Mouse (Mus musculus) neural tube, embryonic 10.5 days (tissue): ENCODE results near the gene Kcnip4.

Experiments
- DNase-seq: peaks from one replicate; pipeline ENCODE4 v3.0.0-alpha.2; 2017; ENCODE audit warnings: low spot score; ENCODE audit errors: extremely low spot score

Kcnip4 gene

DNA sequence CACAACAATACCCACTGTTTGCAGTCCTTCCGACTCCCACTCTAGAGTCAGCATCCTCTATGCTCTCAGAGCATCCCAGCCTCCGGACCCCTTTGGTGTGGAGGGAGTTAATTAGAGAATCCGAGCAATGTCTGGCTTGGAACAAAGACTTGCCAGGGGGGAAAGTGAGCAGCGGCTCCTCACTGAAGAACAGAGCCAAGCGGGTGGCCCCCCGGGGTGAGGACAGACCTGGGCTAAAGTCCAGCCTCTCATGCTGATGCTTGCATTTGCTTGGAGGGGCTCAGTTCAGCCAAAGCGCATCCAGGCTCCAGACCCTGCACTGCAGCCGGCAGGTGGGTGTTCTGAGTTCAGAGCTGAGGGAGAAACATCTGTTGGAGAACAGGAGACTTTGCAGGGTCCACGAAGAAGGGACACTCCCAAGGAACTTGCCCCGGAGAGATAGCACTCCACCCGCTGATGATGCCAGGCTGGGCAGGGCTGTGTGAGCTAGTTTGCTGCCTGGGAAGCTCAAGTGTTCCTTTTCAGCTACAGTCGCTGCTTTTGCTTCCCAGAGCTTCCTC, 925.1 kb downstream of the Kcnip4 start:
- peak; percentile 26 for DNase-seq

DNA sequence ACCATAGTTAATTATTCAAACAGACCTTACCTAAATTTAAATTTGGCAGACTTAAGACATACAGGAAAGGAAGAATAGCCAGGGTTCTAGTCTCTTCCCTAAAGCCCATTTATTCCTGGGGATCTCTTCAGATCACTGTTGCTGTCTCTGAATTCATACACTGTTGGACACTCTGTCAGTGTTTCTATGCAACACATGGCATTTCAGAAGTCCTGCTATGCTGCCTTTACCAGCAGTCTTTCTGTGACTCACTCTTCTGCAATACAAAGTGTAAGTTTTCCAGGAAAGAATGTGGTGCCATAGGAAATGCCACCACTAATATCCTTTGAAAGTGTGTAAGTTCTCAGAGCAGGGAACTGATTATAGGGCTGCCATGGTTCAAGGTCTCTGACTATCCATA, 936.7 kb downstream of the Kcnip4 start:
- no peak for DNase-seq

DNA sequence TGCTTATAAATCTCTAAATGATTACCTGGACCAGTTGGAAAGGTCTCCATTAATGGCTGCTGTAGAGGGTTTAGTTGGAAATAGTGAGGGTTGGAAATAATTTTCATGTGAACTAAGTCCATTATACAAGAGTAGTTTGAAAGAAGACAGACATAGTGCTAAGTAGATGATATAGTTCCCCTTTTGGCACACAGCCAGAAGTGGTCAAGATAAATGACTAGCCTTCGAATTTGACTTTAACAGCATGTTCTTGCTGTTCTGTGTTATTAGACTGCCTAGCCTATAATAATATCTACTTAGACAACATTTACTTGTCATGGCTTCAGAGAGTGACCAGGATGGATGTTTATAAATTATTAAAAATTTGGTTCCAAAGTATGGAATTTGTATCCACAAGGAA, 941.3 kb downstream of the Kcnip4 start:
- no peak for DNase-seq

DNA sequence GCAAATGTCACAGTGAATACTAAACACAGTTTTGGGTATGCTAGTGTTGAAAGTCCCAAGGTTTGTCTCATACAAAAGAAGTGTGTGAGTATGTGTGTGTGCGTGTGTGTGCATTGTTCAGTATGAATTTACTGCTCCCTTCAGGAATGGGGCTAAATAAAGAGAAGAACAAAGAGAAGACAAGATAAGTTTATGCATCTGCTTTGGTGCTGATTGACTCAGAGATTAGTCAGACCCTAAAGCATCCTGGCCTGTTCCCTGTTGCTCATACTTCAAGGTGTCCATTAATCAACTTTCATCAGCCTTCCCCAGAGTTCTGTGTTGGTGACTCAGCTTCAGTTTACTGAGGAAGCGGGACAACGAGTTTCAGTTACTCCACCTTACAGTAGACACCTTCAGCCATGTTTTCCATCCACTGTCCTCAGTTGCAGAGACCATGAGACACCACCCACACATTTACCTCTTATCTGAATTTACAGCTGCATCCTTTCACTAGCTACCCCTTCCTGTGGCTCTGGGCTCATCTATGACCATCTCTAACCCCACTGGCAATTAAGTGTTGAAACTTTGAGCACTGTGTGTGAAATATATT, 960.6 kb downstream of the Kcnip4 start:
- DNase-seq, result no peak

DNA sequence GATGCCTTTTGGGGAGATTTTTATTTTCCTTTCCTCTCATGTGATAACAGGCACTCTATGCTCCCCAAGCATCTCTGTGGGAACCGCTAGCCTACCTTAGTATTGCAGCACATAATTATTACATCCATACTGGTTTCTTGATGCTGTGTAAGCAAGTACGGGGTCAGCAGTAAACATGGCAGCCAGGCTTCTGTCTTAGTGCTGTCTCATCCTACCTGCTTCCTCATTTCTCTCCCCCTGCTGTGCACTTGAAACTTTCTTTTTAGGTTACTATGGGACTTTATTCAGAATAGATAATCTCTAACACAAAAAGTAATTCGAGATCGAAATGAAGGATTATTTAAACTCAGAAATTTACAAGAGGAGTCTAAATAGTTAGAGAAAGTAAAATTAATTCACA, 973.0 kb downstream of the Kcnip4 start:
- no peak for DNase-seq

DNA sequence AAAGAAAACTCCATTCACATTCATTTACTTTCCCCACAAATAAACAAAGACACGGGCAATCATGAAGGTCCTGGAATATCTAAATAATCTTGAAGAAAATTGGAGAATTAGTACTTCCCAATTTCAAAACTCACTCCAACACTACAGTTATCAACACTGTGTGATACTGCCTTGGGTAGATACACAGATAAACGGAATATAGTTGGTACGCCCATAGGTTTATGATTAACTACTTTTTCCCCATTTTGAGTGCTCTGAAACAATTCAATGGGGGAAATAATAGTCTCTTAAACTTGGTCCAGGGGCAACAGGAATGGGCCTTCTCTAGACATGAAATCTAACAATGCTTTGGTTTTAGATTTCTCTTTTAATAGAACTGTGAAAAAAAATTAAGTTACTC, 978.9 kb downstream of the Kcnip4 start:
- DNase-seq, result no peak

DNA sequence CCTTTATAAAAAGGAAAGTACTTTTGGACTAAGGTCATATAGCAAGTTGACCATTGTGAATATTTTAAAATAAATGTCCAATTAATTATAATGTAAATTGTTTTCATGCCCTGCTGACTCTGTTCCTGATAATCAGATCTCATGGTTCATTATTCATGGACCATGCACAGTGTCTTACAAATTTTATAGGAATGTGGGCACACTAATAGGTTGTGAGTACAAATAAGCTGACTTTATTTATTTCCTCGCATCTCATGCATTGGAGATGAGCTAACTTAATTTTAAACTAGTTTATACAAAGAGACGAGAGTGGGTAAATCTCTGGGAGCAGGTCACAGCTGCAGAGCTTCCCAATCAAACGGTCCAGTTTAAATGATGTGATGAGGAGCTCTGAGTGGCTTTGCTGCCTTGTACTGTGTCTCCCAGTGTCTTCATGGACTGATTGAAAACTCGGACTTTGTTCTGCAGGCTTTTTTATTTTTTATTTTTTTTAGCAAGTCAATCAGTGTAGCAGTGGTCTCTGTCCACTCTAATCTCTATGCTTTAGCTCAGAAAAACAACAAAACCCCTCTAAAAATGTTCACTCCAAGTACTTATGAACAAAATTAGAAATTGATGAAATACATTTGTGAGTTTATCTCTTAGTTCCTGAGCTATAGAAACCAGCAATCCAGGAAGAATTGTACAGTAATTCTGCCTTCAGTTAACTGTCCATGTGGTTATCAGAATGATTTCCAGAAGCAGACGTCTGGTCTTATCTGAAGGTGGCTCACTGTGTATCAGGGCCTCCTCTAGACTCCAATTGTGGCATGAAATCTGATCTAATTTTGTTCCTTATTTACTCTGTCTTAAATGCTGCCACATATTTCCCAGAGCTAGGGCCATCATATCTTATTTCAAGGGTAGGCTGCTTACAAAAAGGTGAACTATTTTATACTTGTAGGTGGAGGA, 979.6 kb downstream of the Kcnip4 start:
- DNase-seq, result no peak

DNA sequence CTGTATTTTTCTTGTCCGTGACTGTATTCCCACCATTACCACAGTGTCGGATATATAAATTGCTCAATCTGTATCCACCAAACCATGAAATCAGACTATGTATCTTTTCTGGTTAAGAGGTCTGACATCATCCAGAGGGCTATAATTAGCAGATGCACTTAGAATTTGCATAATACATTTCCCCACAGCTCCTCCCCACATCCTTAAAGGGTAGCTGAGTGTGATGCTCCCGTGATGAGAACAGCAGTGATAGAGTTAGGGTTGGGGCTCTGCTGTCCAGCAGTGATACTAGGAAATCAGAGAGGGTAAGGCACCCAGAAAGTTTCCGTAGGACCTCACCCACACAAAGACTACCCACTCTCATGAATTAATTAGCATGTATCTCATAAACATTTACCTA, 1006.7 kb downstream of the Kcnip4 start:
- DNase-seq, result no peak

DNA sequence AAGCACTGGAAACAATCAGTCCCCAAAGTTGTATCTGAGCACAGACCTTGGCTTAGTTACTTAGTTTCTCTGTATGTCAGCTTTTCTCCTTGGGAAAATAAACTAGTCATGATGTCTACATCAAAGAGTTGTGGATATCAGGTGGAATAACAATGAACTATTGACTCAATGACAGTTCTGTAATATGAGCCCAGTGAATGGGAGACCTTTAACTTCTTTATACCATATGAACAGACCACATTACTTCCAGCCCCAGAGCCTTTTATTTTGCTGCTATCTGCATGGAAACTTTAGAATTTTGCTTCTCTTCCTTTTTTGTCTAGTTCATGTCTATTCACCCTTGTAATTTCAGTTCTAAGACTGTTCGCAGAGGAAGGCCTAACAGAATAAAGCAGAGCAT, 1011.4 kb downstream of the Kcnip4 start:
- no peak for DNase-seq

DNA sequence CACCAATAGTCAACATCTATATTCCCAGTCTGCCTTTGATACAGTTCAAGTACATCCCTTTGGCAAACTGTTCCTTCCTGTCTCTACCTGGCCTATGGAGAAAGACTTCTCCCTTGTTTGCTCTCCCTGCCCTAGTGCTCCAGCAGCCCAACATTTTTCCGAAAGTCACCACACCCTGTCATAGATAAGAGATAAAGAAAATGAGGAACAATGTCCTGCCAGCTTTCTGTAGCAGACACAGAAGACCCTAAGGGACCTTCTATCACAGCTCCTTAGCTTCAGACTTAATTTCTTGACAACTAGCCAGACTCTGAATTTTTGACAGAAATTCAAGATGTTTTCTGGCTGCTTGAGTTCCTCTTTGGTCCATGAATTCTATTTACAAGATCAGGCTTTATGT, 1013.4 kb downstream of the Kcnip4 start:
- DNase-seq, result no peak

DNA sequence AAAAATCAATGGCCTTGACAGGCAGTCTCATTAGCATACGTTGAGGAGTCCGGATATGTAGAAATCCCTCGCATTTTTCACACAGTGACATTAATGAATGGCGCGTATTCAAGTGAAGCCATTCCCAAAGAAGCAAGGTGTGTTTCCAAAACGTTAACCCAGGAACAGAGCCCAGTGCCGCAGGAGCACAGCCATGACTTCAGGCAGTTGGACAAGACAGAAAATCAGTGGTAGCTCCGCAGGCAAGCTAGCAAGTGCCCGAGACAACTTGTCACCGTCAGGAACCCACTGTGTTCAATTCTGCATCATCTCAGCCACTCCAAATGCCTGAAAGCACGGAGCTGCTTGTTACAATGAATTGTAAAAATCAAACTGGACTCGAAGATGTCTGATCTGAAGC, 1014.5 kb downstream of the Kcnip4 start:
- no peak for DNase-seq

DNA sequence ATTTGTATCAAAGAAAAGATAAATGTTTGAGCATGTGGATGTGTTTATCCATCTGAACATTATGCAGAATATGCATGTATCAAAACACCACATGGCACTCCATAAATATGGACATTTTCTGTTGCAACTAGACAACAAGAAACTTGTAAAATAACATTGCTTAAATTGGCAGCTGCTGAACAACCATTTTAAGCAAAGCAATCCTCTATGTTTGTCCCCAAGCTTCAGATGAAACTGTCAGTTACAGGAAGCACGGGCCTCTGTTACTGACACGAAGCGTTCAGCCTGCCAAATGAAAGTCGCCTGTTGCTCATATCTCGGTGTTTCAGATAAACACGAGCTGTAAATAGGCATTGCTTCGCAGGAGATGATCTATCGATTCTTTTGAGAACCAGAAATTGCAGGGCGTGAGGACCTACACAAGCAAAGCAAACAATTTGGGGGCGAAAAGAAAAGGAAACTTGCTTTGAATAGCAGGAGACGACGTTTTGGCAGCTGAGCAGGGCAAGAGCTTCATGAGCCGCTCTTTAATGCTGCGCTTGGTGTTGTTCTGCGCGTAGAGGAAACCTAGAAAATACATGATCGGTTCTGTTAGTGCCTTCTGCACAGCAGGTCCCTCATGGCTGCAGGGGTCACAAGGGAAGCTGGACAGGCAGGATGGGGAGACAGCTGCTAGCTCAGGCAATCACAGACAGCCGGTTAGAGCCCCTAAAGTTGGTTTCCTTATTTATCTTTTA, 1015.3 kb downstream of the Kcnip4 start:
- DNase-seq, result no peak

DNA sequence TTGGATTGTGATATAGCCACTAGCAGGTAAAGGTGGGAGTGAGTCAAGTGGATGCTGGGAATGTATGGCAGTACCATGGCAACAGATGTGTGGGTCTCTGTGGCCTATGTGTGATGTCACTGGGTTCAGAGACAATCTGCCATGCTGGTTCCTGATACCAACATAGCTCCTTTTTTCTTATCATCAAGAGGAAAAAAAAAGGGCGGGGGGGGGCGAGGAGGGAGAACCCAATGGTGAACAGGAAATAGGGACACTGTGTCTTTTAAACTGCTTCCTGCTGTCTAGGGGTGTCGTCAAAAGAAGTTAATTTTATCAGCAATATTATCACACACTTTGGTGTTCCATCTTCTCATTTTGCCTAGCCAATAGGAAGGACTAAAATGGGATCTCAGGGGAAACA, 1021.6 kb downstream of the Kcnip4 start:
- no peak for DNase-seq

DNA sequence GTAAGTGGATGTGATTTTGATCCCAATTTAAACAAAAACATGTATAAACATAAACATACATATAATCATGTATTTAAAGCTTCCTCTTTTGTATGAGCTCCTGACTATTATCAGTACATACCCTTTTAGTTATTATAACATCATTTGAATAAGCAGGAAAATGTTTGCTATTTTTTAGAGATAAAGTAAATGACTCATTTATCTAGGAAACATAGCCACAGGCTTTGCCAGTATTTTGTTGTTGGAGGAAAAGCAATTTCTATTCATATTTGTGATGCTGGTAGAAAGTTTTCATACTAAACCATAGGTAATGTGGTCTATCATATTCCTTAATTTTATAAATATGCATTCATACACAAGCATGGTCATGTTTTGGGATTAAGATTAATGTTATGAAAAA, 1022.3 kb downstream of the Kcnip4 start:
- no peak for DNase-seq

DNA sequence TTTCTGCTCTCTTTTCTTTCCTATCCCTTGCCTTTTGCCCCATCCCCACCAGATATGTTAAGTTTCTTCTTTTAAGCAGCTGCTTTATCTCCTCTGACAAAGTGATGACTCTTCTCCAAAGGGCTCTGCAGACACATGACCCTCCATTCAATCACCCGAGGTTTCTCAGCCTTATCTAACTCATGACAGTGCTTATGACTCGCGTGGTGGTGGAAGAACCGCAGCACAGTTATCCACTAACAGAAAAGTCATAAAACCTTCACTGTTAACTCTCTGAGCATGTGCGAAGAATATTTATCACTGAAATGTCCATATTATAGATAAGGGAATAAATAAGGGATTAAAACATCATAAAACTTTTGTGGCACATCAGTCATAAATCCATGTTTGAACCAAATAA, 1024.5 kb downstream of the Kcnip4 start:
- no peak for DNase-seq

DNA sequence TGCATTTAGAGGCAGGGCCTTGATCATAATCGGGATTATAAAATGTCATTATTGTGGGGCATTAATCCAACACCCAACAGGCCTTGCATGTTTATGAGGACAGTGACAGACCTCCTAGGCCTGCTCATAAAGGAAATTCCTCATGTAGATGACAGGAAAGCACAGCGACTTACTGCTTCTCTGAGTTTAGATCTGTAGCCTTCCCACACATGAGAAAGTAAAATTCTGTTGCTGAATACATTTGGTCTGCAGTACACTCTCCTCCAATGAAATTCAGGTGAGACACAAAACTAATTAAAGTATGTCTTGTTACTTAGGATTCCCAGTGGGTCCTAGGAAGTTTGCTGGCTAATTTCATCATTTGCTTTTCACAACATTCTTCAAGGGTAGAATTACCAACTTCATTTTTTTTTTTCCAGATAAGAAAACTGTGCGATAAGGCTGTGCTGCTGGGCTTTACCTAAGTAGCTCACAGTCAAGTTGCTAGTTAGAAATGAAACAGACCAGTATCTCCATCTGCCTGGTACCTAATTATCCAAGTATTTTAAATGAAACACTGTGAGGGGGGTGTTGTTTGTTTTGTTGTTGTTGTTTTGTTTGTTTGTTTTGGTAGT, 1033.7 kb downstream of the Kcnip4 start:
- DNase-seq, result no peak

DNA sequence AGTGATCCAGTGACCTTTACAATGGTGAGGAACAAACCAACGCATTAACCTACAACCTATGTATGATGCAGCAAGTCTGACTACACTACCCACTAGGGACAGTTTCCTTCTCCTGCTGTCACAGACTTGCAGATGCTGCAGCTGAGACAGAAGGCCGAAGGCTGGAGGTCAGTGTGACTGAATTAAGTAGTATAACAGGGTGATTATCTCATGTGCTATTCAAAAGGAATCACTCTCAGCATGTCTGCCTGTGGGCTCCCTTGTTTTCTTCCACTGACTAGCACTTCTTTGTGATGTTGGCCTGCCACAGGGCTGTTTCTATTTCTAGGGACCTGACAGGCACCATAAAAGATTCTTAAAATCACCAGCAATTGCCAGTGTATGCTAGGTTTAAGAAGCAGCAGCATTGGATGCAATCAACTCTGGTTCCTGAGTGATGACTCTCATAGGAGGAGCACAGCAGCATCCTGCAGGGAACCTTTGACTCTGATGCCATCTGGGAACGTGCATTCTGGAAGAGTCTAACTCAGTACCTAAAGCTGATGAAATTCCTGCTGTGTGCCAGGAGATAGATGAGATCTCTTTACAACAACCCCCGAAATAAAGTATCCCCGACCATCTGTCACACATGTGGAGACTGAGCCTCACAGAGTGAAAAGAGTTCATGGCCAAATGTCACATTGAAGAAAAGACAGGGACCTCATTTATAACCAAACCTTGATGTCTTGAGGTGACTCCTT, 1035.0 kb downstream of the Kcnip4 start:
- peak; percentile 19 for DNase-seq

DNA sequence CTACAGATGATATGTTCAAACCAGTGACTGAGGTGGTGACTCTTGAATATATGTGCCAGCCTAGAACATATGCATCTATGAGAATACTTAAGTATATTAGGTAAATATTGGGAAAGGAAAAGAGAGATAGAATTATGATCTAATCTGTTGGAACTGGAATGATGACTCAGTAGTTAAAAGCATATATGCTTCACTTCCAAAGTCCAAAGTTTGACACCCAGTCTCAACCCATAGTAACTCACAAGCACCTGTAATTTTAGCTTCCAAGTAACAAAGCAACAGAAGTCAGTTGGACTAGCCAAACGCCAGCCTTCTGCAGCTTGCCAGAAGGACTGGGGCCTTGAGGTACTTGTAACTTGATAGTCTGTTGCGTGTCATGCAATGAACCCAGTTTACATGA, 1041.6 kb downstream of the Kcnip4 start:
- DNase-seq, result no peak

DNA sequence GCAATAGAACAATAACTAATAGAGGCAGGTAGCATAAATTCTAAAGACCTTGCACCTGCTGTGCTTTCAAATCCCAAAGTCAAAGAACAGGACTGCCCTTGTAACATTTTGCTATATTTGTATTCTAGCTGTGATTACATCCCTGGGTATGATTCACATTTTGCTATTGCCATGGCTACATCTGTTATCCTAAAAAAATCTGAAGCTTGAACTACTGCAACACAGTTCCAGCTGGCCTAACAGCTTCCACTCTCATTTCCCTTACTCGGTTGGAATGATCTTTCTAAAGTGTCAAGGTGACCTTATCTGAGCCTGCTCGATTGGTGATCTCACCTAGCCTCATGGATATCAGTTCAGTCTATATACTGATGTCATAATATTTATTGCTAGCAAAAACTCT, 1064.5 kb downstream of the Kcnip4 start:
- DNase-seq, result no peak

DNA sequence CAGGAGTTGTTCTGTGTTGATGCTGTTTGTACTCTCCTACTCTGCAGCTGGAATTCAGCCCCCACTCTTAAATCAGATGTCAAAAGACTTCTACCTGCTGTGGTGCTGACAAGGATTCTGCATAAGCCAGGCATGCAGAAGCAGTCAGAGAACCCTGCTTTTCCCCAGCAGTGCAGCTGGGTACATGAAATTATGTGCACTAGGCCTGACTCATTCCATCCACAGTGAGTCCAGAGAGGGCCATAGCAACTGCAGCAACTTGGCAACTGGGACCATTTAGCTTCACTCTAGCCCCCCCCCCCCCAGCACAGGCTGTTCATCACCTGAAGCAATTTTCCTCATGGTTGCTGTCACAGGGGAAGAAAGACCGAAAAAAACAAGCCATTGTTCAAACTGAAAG, 1075.8 kb downstream of the Kcnip4 start:
- no peak for DNase-seq

DNA sequence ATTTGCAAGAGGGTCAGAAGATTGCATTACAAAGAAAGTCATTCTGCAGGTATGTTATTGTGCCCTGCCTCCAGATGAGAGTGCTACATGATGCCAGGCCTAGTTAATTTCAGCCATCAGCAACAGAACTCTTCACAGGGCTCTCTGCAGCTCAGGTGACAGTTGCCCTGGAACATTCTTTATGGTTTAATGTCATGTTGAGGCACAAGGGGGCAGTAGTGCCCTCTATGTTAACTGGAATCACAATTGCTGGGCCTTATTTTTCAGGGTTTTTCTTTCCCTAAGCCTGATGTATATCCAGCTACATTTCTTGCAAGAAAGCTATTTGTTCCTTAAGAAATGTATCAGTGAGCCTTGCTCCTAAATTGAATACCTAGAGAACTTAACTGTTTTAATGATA, 1094.2 kb downstream of the Kcnip4 start:
- peak; percentile 26 for DNase-seq
